Mouse (Mus musculus) macrophage (primary cell): Measurements from ENCODE around the gene Herc1. TPM values are rescaled to one million over a fixed set of nuclear protein-coding genes. Genes with fewer than 3 reads are reported as not detected.
A peak's percentile ranks its signal among the peaks of the same experiment; 100 is the strongest.

Experiments used
- H3K27ac ChIP-seq: fragments of 350-480 bp; formaldehyde crosslinking; 2 replicates; pipeline ENCODE4 v1.9.0; 2021
- H3K36me3 ChIP-seq: fragments of 350-480 bp; formaldehyde crosslinking; 2 replicates; pipeline ENCODE4 v1.9.0; 2021; ENCODE audit errors: inconsistent target
- H3K4me3 ChIP-seq: fragments of 350-480 bp; formaldehyde crosslinking; 2 replicates; pipeline ENCODE4 v1.9.0; 2021; ENCODE audit errors: inconsistent target
- H3K79me2 ChIP-seq: fragments of 350-480 bp; formaldehyde crosslinking; 2 replicates; pipeline ENCODE4 v1.9.0; 2021; ENCODE audit errors: inconsistent target
- WGBS: methylation state at CpG from one replicate; pipeline ENCODE4 v1.1.7; 2026; ENCODE audit warnings: inconsistent platforms; ENCODE audit not compliant: missing documents; 5-methylcytosine and 5-hydroxymethylcytosine counted together
- polyA plus RNA-seq: library from polyadenylated mRNA; stranded (reverse); fragments of 250-400 nt; gene quantifications from 3 replicates; pipeline ENCODE4 v1.2.4, GENCODE M21; 2018; ENCODE audit warnings: inconsistent platforms

Herc1 gene
- polyA plus RNA-seq, 1 experiment from 2014 or later, result 28.0 TPM

DNA sequence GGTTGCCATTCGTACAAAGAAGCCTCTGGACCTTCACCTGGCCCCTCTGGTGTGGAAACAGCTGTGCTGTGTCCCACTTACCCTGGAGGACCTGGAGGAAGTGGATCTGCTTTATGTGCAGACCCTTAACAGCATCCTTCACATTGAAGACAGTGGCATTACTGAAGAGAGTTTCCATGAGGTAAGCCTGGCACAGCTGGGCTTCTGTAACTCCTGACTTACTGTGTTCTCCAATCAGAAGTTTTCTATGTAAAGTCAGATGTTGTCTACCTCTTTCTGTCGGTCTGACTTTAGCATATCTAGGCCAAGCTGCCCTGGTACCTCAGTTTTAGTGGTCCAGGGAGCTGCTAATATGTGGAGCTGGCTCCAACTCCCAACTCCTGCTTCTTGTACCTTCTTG is 151.0 kb downstream of the Herc1 start:
- WGBS, result 98% methylated on average over 2 of the region's 2 CpGs
- Histone ChIP-seq H3K4me3 (no peak overlapping the region), H3K79me2 (no peaks in the 10 kb centered on the region), H3K36me3 (peaks cover 82% of the 10 kb centered on the region), H3K27ac (no peak overlapping the region)

DNA sequence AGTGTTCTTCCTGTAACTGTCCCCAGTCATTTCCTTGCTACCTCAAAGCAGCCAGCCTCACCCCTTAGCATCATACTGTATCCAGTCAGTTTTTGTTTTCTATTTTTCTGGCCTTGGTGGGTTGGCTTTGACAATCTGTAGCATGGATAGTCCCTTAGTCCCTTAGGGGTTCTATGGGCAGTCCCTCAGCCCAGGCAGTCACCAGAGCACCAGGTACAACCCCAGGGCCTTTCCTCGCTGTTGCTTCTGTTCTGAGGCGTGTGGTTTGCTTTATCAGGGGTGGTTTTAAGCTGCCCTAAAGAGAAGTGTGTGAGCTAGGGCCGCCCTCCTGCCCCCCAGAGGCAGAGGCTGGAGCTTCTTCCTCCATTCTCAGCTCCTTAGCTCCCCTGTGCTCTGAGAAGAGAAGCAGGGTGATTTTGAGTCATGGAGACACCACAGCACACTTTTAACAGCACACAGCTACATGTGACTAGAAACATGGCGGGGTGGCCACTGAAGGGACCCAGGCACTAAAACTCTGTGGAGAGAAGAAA is 153.7 kb downstream of the Herc1 start:
- WGBS, result 84% methylated on average over 4 of the region's 4 CpGs
- Histone ChIP-seq H3K79me2 (no peaks in the 10 kb centered on the region), H3K27ac (no peak overlapping the region), H3K4me3 (no peak overlapping the region), H3K36me3 (peaks cover 82% of the 10 kb centered on the region)

DNA sequence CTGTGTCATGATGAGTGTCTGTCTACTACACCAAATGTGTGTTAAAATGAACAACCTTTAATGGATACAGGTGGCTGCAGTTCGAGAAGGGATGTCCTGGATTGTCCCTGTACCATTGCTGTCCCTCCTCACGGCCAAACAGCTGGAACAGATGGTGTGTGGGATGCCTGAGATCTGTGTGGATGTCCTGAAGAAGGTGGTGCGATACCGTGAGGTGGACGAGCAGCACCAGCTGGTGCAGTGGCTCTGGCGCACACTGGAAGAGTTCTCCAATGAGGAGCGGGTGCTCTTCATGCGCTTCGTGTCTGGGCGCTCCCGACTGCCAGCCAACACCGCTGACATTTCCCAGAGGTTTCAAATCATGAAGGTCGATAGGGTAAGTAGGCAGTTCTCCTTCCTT is 154.3 kb downstream of the Herc1 start:
- no peak overlapping the region for H3K4me3 ChIP-seq
- 95% methylated on average over 11 of the region's 13 CpGs for WGBS

DNA sequence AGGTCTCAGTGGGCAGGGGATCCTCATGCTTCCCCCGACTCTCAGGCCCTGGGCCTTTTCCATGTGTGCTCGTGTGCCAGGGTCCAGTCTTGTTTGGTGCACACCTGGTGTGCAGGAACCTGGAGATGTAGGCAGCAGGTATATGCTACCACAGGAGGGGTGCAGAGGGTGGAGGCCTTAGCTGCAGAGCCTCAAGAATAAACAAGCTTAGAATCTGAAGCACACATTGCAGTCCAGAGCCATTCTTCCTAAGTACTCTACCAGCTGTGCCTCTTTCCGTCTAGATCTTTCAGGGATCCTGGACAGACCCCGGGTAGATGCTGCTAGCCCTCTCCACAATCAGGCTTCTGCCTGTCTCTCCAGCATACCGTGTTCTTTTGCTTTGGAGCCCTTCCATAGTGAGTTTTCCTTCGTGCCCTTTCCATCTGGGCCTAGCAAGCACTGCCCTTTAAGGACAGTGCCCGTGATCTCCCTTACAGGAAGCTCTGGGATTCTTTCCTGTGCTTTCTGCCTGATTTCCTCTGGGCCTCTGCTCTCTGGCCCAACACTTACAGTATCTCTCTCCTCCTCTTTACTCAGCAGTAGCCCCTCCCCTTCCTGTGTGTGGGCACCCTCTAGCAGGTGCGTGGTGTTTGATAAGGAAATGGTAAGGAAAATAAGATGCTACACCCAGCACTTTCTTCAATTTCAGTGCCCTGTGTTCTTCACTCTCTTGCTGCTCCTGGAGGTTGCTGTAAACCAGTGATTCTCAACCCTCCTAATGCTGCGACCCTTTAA is 155.1 kb downstream of the Herc1 start:
- H3K27ac ChIP-seq, result no peak overlapping the region
- 66% methylated on average over 9 of the region's 9 CpGs for WGBS

More for the DNA sequence above, 154.3 kb downstream of the Herc1 start:
- peaks cover 80% of the 10 kb centered on the region for H3K36me3 ChIP-seq
- H3K79me2 ChIP-seq, result no peaks in the 10 kb centered on the region
- no peak overlapping the region for H3K27ac ChIP-seq

DNA sequence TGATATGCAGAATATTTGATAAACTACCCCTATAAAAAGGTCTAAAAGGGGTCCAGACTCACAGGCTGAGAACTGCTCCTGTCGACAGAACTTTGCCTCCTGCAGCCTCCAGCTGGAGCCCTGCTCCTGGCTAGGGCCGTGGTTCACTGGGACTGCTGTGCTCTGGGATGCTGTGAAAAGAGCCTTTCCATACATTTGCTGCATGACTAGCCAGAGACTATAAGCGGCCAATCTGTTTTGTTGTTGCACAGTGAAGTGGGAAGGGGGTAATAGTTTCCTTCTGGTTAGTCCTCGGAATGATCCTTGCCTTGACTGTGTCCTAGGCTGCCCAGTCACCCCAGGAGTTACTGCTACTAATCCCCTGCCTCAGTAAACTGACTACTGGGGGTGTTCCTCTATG is 155.8 kb downstream of the Herc1 start:
- Histone ChIP-seq H3K36me3 (peaks cover 65% of the 10 kb centered on the region), H3K79me2 (no peaks in the 10 kb centered on the region), H3K4me3 (no peak overlapping the region), H3K27ac (no peak overlapping the region)
- WGBS, result 93% methylated on average over 4 of the region's 4 CpGs

More for the DNA sequence above, 155.1 kb downstream of the Herc1 start:
- peaks cover 72% of the 10 kb centered on the region for H3K36me3 ChIP-seq
- no peaks in the 10 kb centered on the region for H3K79me2 ChIP-seq
- H3K4me3 ChIP-seq, result no peak overlapping the region

DNA sequence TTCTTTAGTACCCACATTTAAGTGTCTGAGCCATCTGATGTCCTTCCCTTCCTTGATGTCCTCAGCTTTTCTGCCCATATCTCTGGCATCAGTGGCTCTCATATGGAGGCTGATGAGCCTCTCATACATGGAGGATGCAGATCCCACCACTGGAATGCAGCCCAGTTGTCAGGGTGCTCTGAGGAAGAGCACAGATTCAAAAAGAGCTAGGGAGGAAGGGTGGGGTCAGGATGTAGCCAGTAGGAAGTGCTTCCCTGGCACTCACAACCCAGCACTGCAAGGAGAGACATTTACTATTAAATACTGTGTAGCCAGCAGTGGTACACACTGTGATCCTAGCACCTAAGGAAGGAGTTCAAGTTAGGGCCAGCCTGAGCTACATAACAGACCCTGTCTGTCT is 156.2 kb downstream of the Herc1 start:
- no peak overlapping the region for H3K4me3 ChIP-seq
- H3K27ac ChIP-seq, result no peak overlapping the region
- peaks cover 61% of the 10 kb centered on the region for H3K36me3 ChIP-seq
- H3K79me2 ChIP-seq, result no peaks in the 10 kb centered on the region

DNA sequence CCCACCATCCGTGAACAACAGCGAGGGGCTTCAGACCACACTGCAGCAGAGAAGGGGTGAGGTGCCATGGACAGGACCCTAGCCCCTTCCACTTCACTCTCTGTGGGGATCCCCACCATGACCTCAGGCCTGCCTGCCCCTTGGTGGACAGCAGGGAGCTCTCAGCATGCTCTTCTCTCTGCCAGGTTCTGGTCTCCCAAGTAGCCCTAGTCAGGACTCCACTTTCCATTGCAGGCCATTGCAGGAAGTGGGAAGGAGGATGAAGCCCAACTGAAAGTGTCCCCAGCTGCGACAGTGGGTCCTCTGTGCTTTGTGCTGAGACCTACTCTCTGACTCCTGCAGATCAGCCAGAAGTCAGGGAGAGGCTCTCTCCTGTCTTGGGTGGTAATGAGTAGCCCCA is 157.4 kb downstream of the Herc1 start:
- Histone ChIP-seq H3K36me3 (peaks cover 51% of the 10 kb centered on the region), H3K27ac (no peak overlapping the region), H3K79me2 (no peaks in the 10 kb centered on the region), H3K4me3 (no peak overlapping the region)
- WGBS, result 95% methylated on average over 3 of the region's 3 CpGs

DNA sequence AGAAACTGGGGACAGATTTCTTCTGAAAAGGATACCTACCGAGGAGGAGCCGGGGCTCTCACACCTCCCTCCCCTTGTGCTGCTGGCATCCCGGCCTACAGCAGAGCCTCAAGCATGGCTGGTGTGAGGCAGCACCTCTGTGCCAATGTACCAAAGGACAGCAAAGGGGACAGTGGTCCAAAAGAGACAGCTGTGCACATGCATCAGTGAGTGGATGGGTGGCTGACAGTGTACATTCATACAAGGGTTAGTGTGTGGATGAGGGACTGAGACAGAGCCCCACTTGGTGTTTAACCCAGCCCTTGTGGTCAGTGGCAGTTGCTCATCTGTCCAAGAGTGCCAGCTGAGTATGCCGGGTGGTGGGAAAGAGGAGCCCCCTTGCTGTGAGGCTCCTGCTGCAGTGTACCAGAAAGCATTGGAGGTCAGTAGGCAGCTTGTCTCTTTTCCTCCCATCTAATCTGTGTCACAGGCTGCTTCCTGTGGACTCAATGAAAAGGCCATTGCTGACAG is 158.7 kb downstream of the Herc1 start:
- 94% methylated on average over 4 of the region's 4 CpGs for WGBS
- Histone ChIP-seq H3K4me3 (no peak overlapping the region), H3K36me3 (peaks cover 51% of the 10 kb centered on the region), H3K79me2 (no peaks in the 10 kb centered on the region), H3K27ac (no peak overlapping the region)

DNA sequence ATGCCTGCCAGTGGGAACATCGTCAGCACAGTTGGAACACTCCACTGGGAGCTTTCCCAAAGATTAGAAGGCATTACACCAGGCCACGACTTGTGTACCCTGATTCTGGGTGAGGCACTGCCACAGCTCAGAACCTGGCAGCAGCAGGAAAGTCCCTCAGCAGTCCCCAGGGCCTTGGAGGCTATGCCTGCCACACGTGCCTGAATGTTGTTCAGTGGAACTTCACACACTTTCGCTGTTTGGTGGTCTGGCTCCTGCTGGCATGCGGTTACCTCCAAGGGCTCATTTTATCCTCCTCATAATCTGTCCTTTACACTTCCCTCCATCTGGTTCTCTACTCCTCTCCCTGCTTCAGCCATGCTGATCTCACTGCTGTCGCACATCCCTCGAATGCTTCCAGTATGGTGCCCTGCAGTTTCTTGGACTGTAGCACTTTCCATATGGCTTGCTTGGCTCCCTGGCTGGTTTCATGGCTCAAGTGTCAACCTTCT is 160.1 kb downstream of the Herc1 start:
- no peak overlapping the region for H3K4me3 ChIP-seq
- 96% methylated on average over 7 of the region's 7 CpGs for WGBS
- no peak overlapping the region for H3K27ac ChIP-seq
- H3K36me3 ChIP-seq, result peaks cover 37% of the 10 kb centered on the region
- H3K79me2 ChIP-seq, result no peaks in the 10 kb centered on the region

DNA sequence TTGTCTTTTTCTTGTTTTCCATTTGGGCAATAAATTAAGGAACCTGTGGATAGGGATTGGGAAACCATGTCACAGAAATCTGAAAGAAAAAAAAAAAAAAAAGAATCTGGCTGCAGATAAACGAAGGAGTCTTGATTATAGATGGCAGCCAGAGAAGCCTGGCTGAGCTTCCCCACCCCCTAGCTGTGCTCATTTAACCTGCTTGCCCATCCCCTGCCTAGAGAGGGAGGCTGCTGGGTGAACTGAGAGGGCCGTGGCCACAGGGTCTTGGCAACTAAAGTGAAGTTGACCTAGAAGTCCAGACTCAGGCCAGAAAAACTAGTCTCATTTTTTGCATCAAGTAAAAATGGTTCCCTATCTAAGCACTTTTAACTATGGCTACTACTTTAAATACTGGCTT is 160.7 kb downstream of the Herc1 start:
- Histone ChIP-seq H3K36me3 (peaks cover 34% of the 10 kb centered on the region), H3K79me2 (no peaks in the 10 kb centered on the region), H3K27ac (peak overlapping the region; percentile 32), H3K4me3 (peak overlapping the region; percentile 55)
- 10% methylated on average over 2 of the region's 2 CpGs for WGBS

DNA sequence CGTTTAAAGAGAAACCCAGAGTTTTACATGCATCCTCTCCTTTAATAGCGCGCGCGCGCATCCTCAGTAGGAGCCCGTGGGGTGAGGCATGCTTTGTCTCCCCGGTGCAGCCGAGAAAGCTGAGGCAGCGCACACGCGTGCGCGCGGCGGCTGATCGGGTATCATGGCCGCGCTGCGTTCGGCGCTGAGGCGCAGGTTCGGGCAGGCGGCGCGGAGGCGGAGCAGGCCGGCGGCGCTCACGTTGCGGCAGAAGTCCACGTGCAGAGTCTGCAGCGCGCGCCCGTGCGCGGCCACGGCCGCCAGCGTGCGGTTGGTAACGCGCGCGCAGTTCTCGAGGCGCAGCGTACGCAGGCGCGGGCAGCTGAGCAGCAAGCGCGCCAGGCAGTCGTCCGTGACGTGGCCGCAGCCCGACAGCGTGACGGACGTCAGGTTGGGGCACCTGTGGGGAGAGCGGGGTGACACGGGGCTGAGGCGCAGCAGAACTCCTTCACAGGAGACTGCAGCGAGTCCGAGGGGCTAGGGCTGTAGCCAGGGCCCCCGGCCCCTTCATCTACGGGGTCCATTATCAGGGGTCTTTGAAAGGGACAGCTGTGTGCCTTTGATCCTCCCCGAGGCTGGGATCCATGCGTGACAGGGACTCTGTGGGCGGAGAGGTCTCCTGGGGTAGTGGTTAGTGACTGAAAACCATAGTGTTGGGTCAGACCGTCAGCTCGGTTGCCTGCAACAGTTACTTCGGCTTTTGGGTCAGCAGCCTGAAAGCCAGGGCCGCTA is 161.5 kb downstream of the Herc1 start:
- H3K36me3 ChIP-seq, result peaks cover 31% of the 10 kb centered on the region
- WGBS, result 1% methylated on average over 73 of the region's 78 CpGs
- H3K79me2 ChIP-seq, result no peaks in the 10 kb centered on the region
- H3K4me3 ChIP-seq, result peak overlapping the region; percentile 78
- H3K27ac ChIP-seq, result peak overlapping the region; percentile 82

DNA sequence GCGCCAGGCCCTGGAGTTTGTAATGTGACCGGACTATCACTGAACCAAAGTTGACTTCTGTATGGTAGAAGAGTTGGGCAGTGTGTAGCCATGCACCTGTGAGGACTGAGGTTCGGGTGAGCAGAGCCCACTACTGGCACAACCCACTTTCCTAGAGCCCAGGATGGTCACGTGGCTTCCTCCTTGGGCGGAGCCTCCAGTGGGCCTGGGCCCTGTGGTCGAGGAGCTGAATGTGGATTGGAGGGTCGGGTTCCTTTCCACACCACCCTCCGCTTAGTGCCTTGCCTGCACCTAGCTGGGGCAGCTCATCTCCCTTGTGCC is 162.1 kb downstream of the Herc1 start:
- no peaks in the 10 kb centered on the region for H3K79me2 ChIP-seq
- H3K36me3 ChIP-seq, result peaks cover 27% of the 10 kb centered on the region
- 3% methylated on average over 8 of the region's 8 CpGs for WGBS
- H3K4me3 ChIP-seq, result peak overlapping the region; percentile 78
- peak overlapping the region; percentile 82 for H3K27ac ChIP-seq

DNA sequence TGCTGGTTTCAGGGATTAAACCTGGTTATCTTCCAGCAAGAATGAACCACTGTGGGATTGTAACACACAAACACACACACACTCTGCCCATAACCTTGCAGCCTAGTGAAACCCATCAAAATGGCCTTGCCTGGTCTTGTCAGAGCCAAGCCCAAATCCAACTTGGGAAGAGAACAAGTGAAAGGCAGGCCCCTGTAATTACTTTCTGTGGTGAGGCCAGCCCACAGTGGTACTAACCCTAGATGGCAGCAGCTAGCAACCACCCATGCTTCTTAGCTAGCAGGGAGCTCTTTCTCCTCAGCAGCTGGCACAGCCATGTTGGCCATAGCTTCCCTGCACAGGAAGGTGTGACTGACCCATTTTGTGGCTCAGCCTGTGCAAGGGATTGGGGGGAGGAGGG is 162.9 kb downstream of the Herc1 start:
- Histone ChIP-seq H3K36me3 (peaks cover 27% of the 10 kb centered on the region), H3K79me2 (no peaks in the 10 kb centered on the region), H3K27ac (no peak overlapping the region), H3K4me3 (no peak overlapping the region)

DNA sequence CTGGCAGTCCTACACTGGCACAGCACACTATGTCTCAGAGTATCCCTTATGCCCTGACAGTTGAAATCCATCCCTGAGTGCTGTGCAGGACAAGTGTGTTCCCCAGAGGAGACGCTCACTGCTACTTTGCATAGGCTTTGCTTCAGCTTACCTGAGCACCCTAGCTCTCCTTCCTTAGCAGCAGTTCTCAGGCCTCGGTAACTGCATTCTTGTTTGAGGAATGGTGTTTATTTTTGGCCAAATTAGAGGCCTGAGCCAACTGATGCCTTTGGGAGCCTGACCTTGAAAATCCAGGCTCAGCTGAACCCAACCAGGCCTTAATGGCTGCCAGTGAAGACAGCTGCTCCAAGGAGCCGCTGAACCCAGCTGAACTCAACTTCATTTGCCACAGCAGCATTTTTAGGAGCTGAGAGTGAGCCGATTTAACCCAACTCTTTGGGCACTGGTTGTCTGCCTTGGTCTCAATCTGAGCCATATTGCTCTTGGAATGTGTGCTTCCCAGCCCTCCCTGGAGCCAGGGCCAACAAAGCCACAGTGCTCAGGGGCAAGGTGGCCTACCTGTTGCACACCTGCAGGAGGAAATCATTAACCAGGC is 163.5 kb downstream of the Herc1 start:
- Histone ChIP-seq H3K36me3 (peaks cover 25% of the 10 kb centered on the region), H3K4me3 (no peak overlapping the region), H3K79me2 (no peaks in the 10 kb centered on the region), H3K27ac (no peak overlapping the region)
- WGBS, result 95% methylated on average over 4 of the region's 4 CpGs
